ENCODE assay signal across 8 mouse cellular contexts in genomic region chr3:89519894-89520293, GRCm38 (mm10). TPM values are rescaled to one million over a fixed set of nuclear protein-coding genes. Genes with fewer than 3 reads are reported as not detected.
DNase-seq lines count a peak whose midpoint lies in the region; ATAC-seq and TF ChIP-seq lines count a peak whose summit lies in the region.

Gene Kcnn3, plus strand, starts transcription at chr3:89520164.

- H3K27me3 ChIP-seq in forebrain, embryonic 11.5 days (ENCODE audit: control insufficient read depth, insufficient read depth, low read length), result peaks cover 7% of the 10 kb centered on the region; the same call in 1 of the 2 replicates
- H3K27me3 ChIP-seq in heart, embryonic 13.5 days (replicated peaks), result peaks cover 48% of the 10 kb centered on the region
- peaks cover 14% of the 10 kb centered on the region for H3K27me3 ChIP-seq in kidney, embryonic 16.5 days (ENCODE audit: insufficient read depth, low read length)
- no peaks in the 10 kb centered on the region; the same call in 1 of the 2 replicates for H3K27me3 ChIP-seq in limb, embryonic 14.5 days (ENCODE audit: control insufficient read depth, insufficient read depth, low read length)
- no peaks in the 10 kb centered on the region for H3K27me3 ChIP-seq in midbrain, embryonic 15.5 days (replicated peaks)

- 1% methylated on average over 15 of the region's 15 CpGs for WGBS in forebrain, embryonic 11.5 days
- 0% methylated on average over 15 of the region's 15 CpGs for WGBS in heart, embryonic 13.5 days
- under 1% methylated on average over 15 of the region's 15 CpGs for WGBS in kidney, embryonic 16.5 days
- WGBS in limb, embryonic 14.5 days, result under 1% methylated on average over 15 of the region's 15 CpGs
- under 1% methylated on average over 15 of the region's 15 CpGs for WGBS in midbrain, embryonic 15.5 days

- peak within 1 kb of the TSS; percentile 46 for H3K9ac ChIP-seq in forebrain, embryonic 11.5 days (ENCODE audit: low read length)
- peak within 1 kb of the TSS; percentile 73 for H3K9ac ChIP-seq in heart, embryonic 13.5 days
- peak within 1 kb of the TSS; percentile 56 for H3K9ac ChIP-seq in kidney, embryonic 16.5 days (replicated peaks; ENCODE audit: low read length)
- H3K9ac ChIP-seq in limb, embryonic 14.5 days (ENCODE audit: low read depth, low read length, severe bottlenecking), result peak within 1 kb of the TSS; percentile 54
- H3K9ac ChIP-seq in midbrain, embryonic 15.5 days, result peak within 1 kb of the TSS; percentile 62

- ATAC-seq in forebrain, embryonic 11.5 days (replicated peaks; ENCODE audit: low FRiP score), result peak; percentile 93
- ATAC-seq in heart, embryonic 13.5 days (ENCODE audit: extremely low read depth, insufficient number of reproducible peaks, low FRiP score, low TSS enrichment), result peak; percentile 73; the same call in 1 of the 2 replicates
- peak; percentile 92 for ATAC-seq in kidney, embryonic 16.5 days (ENCODE audit: low FRiP score, low TSS enrichment)
- ATAC-seq in limb, embryonic 14.5 days (ENCODE audit: low FRiP score, low read depth), result peak; percentile 93
- ATAC-seq in midbrain, embryonic 15.5 days (replicated peaks), result peak; percentile 95

- TF ChIP-seq POLR2A in limb, embryonic 14.5 days (IDR thresholded peaks at IDR 0.05; ENCODE audit: borderline replicate concordance, extremely low read depth, insufficient read depth, insufficient read length), result peak; percentile 83; the same call in 1 of the 2 replicates

- no peaks in the 10 kb centered on the region for H3K36me3 ChIP-seq in forebrain, embryonic 11.5 days (ENCODE audit: control insufficient read depth, insufficient read depth, low read length)
- no peaks in the 10 kb centered on the region for H3K36me3 ChIP-seq in heart, embryonic 13.5 days
- no peaks in the 10 kb centered on the region for H3K36me3 ChIP-seq in kidney, embryonic 16.5 days (ENCODE audit: insufficient read depth, low read length)
- H3K36me3 ChIP-seq in limb, embryonic 14.5 days (ENCODE audit: control insufficient read depth, insufficient read depth, low read length), result no peaks in the 10 kb centered on the region
- no peaks in the 10 kb centered on the region for H3K36me3 ChIP-seq in midbrain, embryonic 15.5 days (replicated peaks)

- peak; percentile 57 for DNase-seq in CD4-positive, CD25-positive, alpha-beta regulatory T cell, adult 2 months (ENCODE audit: low read depth, low spot score)
- peak; percentile 82 for DNase-seq in c-Kit-positive CD71-negative TER-119-negative erythroid progenitor cells, embryonic 14.5 days (ENCODE audit: low read depth)
- DNase-seq in forebrain, embryonic 11.5 days (ENCODE audit: low spot score), result peak; percentile 92
- peak; percentile 95 for DNase-seq in limb, embryonic 14.5 days (ENCODE audit: low spot score)
- peak; percentile 51 to 53 for DNase-seq in spleen, postnatal 36 days (ENCODE audit: low spot score in 2 of 2)

- peaks cover 4% of the 10 kb centered on the region; the same call in 1 of the 2 replicates for H3K9me3 ChIP-seq in forebrain, embryonic 11.5 days (ENCODE audit: control insufficient read depth, low read length)
- H3K9me3 ChIP-seq in heart, embryonic 13.5 days, result peaks cover 7% of the 10 kb centered on the region
- H3K9me3 ChIP-seq in kidney, embryonic 16.5 days (ENCODE audit: low read length), result peaks cover 7% of the 10 kb centered on the region; the same call in 1 of the 2 replicates
- H3K9me3 ChIP-seq in limb, embryonic 14.5 days (ENCODE audit: control insufficient read depth, low read length), result 0 out of 2 replicates have a peak, but pooled peaks cover 5% of the 10 kb centered on the region
- peaks cover 2% of the 10 kb centered on the region; the same call in 1 of the 2 replicates for H3K9me3 ChIP-seq in midbrain, embryonic 15.5 days

- H3K4me3 ChIP-seq in forebrain, embryonic 11.5 days (ENCODE audit: low read depth, low read length), result peak within 1 kb of the TSS; percentile 31
- peak within 1 kb of the TSS; percentile 50 for H3K4me3 ChIP-seq in heart, embryonic 13.5 days
- H3K4me3 ChIP-seq in kidney, embryonic 16.5 days (ENCODE audit: low read length), result peak within 1 kb of the TSS; percentile 48
- H3K4me3 ChIP-seq in limb, embryonic 14.5 days (replicated peaks; ENCODE audit: low read length), result peak within 1 kb of the TSS; percentile 37
- peak within 1 kb of the TSS; percentile 57 for H3K4me3 ChIP-seq in midbrain, embryonic 15.5 days

- peaks cover 13% of the 10 kb centered on the region for H3K4me1 ChIP-seq in forebrain, embryonic 11.5 days (replicated peaks; ENCODE audit: control insufficient read depth, insufficient read depth, low read length)
- H3K4me1 ChIP-seq in heart, embryonic 13.5 days, result peaks cover 46% of the 10 kb centered on the region
- H3K4me1 ChIP-seq in kidney, embryonic 16.5 days (ENCODE audit: insufficient read depth, low read length), result peaks cover 31% of the 10 kb centered on the region
- H3K4me1 ChIP-seq in limb, embryonic 14.5 days (ENCODE audit: control insufficient read depth, insufficient read depth, low read length), result peaks cover 30% of the 10 kb centered on the region
- peaks cover 43% of the 10 kb centered on the region for H3K4me1 ChIP-seq in midbrain, embryonic 15.5 days

- H3K27ac ChIP-seq in forebrain, embryonic 11.5 days (ENCODE audit: low read depth, low read length), result no peak within 1 kb of the TSS
- no peak within 1 kb of the TSS for H3K27ac ChIP-seq in heart, embryonic 13.5 days (replicated peaks)
- H3K27ac ChIP-seq in kidney, embryonic 16.5 days (ENCODE audit: low read length), result no peak within 1 kb of the TSS
- H3K27ac ChIP-seq in limb, embryonic 14.5 days (replicated peaks; ENCODE audit: low read depth, low read length), result no peak within 1 kb of the TSS
- peak within 1 kb of the TSS; percentile 61 for H3K27ac ChIP-seq in midbrain, embryonic 15.5 days

- H3K4me2 ChIP-seq in forebrain, embryonic 11.5 days (ENCODE audit: low read depth, low read length, severe bottlenecking), result peak within 1 kb of the TSS; percentile 73
- H3K4me2 ChIP-seq in heart, embryonic 13.5 days, result peak within 1 kb of the TSS; percentile 96
- peak within 1 kb of the TSS; percentile 85 for H3K4me2 ChIP-seq in kidney, embryonic 16.5 days (replicated peaks; ENCODE audit: low read depth, low read length)
- H3K4me2 ChIP-seq in limb, embryonic 14.5 days (replicated peaks; ENCODE audit: low read depth, low read length, severe bottlenecking), result peak within 1 kb of the TSS; percentile 97
- H3K4me2 ChIP-seq in midbrain, embryonic 15.5 days, result peak within 1 kb of the TSS; percentile 94

RNA-seq across cellular contexts. Expression of gene Kcnn3, which starts in this region (rescaled TPM):
- polyA plus RNA-seq in forebrain, embryonic 11.5 days (2014; fragmentation: Nextera tagmentation; extraction: Ambion mirVana), result 1.3 and 1.8 TPM in 2 replicates
- polyA plus RNA-seq in heart, embryonic 13.5 days (2015; fragmentation: Nextera tagmentation; extraction: Ambion mirVana), result 2.2 and 2.3 TPM in 2 replicates
- 2.5 and 2.6 TPM in 2 replicates for polyA plus RNA-seq in kidney, embryonic 16.5 days (2015; fragmentation: Nextera tagmentation; extraction: Ambion mirVana)
- 5.9 and 6.6 TPM in 2 replicates for polyA plus RNA-seq in limb, embryonic 14.5 days (2012; rRNA removed)
- 4.1 and 5.0 TPM in 2 replicates for polyA plus RNA-seq in limb, embryonic 14.5 days (2014; fragmentation: Nextera tagmentation; extraction: Ambion mirVana)
- 8.5 and 8.7 TPM in 2 replicates for polyA plus RNA-seq in midbrain, embryonic 15.5 days (2015; fragmentation: Nextera tagmentation; extraction: Ambion mirVana)
